Mouse (Mus musculus) stomach, embryonic 16.5 days (tissue): ENCODE results near the gene Sertad3. TPM values are rescaled to one million over a fixed set of nuclear protein-coding genes. Genes with fewer than 3 reads are reported as not detected.

Source experiments
- ATAC-seq: fragments of 200-750 bp; cut with Nextera tagmentation; 2 replicates; pipeline ENCODE4 v1.8.0; 2017; ENCODE audit warnings: moderate number of reproducible peaks, moderate TSS enrichment; ENCODE audit not compliant: insufficient read depth, low FRiP score
- H3K27ac ChIP-seq: fragments of 300-500 bp; sonication (generic); 2 replicates; pipeline ENCODE4 v1.5.1; 2014; ENCODE audit warnings: low read length
- H3K27me3 ChIP-seq: fragments of 300-500 bp; sonication (generic); 2 replicates; pipeline ENCODE4 v1.6.1; 2014; ENCODE audit warnings: low read length, control low read depth, mixed read lengths; ENCODE audit not compliant: control insufficient read depth, insufficient read depth
- H3K36me3 ChIP-seq: fragments of 300-500 bp; sonication (generic); 2 replicates; pipeline ENCODE4 v1.6.1; 2014; ENCODE audit warnings: low read length; ENCODE audit not compliant: control insufficient read depth, insufficient read depth
- H3K4me1 ChIP-seq: fragments of 300-500 bp; sonication (generic); 2 replicates; pipeline ENCODE4 v1.6.1; 2014; ENCODE audit warnings: low read length, control low read depth, mixed read lengths; ENCODE audit not compliant: control insufficient read depth, insufficient read depth
- H3K4me2 ChIP-seq: fragments of 300-500 bp; sonication (generic); 2 replicates; pipeline ENCODE4 v1.6.1; 2014; ENCODE audit warnings: low read depth, low read length, mixed read lengths
- H3K4me3 ChIP-seq: fragments of 300-500 bp; sonication (generic); replicated peaks from 2 replicates; pipeline ENCODE4 v1.5.1; 2014; ENCODE audit warnings: mild to moderate bottlenecking, low read length
- H3K9ac ChIP-seq: fragments of 300-500 bp; sonication (generic); 2 replicates; pipeline ENCODE4 v1.6.1; 2014; ENCODE audit warnings: low read length
- H3K9me3 ChIP-seq: fragments of 300-500 bp; sonication (generic); replicated peaks from 2 replicates; pipeline ENCODE4 v1.6.1; 2016; ENCODE audit warnings: low read length, control low read depth; ENCODE audit not compliant: control insufficient read depth
- WGBS: fragments of 180-500 bp; shearing (Covaris S2); extraction: QIAGEN DNeasy Blood & Tissue Kit; methylation state at CpG from one replicate; pipeline ENCODE4 v1.1.7; 2014; 5-methylcytosine and 5-hydroxymethylcytosine counted together
- polyA plus RNA-seq: library from polyadenylated mRNA; unstranded; fragments of >200 nt; fragmentation: Nextera tagmentation; extraction: Ambion mirVana; gene quantifications from 2 replicates; pipeline ENCODE4 v1.2.1, GENCODE M21; 2015

Sertad3 gene
- polyA plus RNA-seq, 1 experiment from 2014 or later: 38.1 TPM

DNA sequence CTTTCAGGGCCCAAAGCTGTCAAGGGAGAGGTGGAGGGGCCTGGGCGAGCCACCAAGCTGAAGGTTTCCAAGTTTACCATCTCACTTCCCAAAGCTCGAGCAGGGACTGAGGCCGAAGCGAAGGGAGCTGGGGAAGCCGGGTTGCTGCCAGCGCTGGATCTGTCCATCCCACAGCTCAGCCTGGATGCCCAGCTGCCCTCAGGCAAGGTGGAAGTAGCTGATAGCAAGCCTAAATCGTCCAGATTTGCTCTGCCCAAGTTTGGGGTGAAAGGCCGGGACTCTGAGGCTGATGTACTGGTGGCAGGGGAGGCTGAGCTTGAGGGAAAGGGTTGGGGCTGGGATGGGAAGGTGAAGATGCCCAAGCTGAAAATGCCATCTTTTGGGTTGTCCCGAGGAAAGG lies 44.7 kb downstream of the Sertad3 start:
- Histone ChIP-seq H3K4me3 (no peak overlapping the region), H3K27ac (no peak overlapping the region), H3K36me3 (no peaks in the 10 kb centered on the region), H3K9ac (no peak overlapping the region), H3K9me3 (0 out of 2 replicates have a peak, but pooled peaks cover 5% of the 10 kb centered on the region), H3K27me3 (no peaks in the 10 kb centered on the region), H3K4me1 (no peaks in the 10 kb centered on the region), H3K4me2 (no peak overlapping the region)
- 89% methylated on average over 9 of the region's 9 CpGs for WGBS
- no peak for ATAC-seq

GRCm38 (mm10) chr7:27520104-27520503 lies 46.5 kb downstream of the Sertad3 start:
- no peak overlapping the region for H3K9ac ChIP-seq
- ATAC-seq: no peak
- H3K4me3 ChIP-seq: no peak overlapping the region
- H3K27ac ChIP-seq: peak overlapping the region; percentile 47; the same call in 1 of the 2 replicates
- H3K4me1 ChIP-seq: no peaks in the 10 kb centered on the region
- no peaks in the 10 kb centered on the region for H3K27me3 ChIP-seq
- no peak overlapping the region for H3K4me2 ChIP-seq
- no peaks in the 10 kb centered on the region for H3K36me3 ChIP-seq
- H3K9me3 ChIP-seq: 0 out of 2 replicates have a peak, but pooled peaks cover 5% of the 10 kb centered on the region

GRCm38 (mm10) chr7:27520599-27520998 lies 47.0 kb downstream of the Sertad3 start:
- H3K9me3 ChIP-seq: 0 out of 2 replicates have a peak, but pooled peaks cover 5% of the 10 kb centered on the region
- ATAC-seq: no peak
- peak overlapping the region; percentile 47; the same call in 1 of the 2 replicates for H3K27ac ChIP-seq
- no peaks in the 10 kb centered on the region for H3K4me1 ChIP-seq
- no peak overlapping the region for H3K4me2 ChIP-seq
- no peak overlapping the region for H3K9ac ChIP-seq
- H3K27me3 ChIP-seq: no peaks in the 10 kb centered on the region
- no peak overlapping the region for H3K4me3 ChIP-seq
- 48% methylated on average over 1 of the region's 1 CpGs for WGBS
- no peaks in the 10 kb centered on the region for H3K36me3 ChIP-seq

GRCm38 (mm10) chr7:27522967-27523366 lies 49.4 kb downstream of the Sertad3 start, which contains the start of gene Hipk4:
TSS of gene Hipk4 (plus strand) at chr7:27523267.
- no peak for ATAC-seq
- Histone ChIP-seq H3K4me3 (no peak within 1 kb of the TSS), H3K4me2 (no peak within 1 kb of the TSS), H3K9me3 (0 out of 2 replicates have a peak, but pooled peaks cover 5% of the 10 kb centered on the region), H3K27me3 (no peaks in the 10 kb centered on the region), H3K27ac (no peak within 1 kb of the TSS), H3K36me3 (no peaks in the 10 kb centered on the region), H3K9ac (no peak within 1 kb of the TSS), H3K4me1 (no peaks in the 10 kb centered on the region)
- WGBS: 48% methylated on average over 5 of the region's 5 CpGs

DNA sequence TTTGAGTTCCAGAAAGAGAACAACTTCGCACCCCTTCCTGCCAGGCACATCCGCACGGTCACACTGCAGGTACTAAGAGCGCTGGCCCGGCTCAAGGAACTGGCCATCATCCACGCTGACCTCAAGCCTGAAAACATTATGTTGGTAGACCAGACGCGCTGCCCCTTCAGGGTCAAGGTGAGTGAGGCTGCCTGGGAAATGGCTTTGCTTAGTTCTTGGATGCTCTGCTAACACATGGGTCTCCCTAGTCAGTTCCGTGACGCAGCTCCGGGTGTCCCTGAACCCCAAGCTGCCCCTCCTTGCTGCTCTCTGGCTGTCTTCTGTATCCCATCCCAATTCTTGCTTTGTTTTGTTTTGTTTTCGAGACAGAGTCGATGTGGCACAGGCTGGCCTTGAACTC lies 50.2 kb downstream of the Sertad3 start:
- no peak overlapping the region for H3K9ac ChIP-seq
- H3K9me3 ChIP-seq: 0 out of 2 replicates have a peak, but pooled peaks cover 5% of the 10 kb centered on the region
- no peaks in the 10 kb centered on the region for H3K27me3 ChIP-seq
- H3K36me3 ChIP-seq: no peaks in the 10 kb centered on the region
- ATAC-seq: no peak
- no peak overlapping the region for H3K27ac ChIP-seq
- WGBS: 91% methylated on average over 13 of the region's 13 CpGs
- no peak overlapping the region for H3K4me2 ChIP-seq
- H3K4me1 ChIP-seq: no peaks in the 10 kb centered on the region
- no peak overlapping the region for H3K4me3 ChIP-seq

- Histone ChIP-seq H3K36me3 (no peaks in the 10 kb centered on the region), H3K27ac (no peak overlapping the region), H3K4me2 (no peak overlapping the region), H3K4me3 (no peak overlapping the region), H3K9ac (no peak overlapping the region), H3K27me3 (no peaks in the 10 kb centered on the region), H3K4me1 (no peaks in the 10 kb centered on the region), H3K9me3 (no peaks in the 10 kb centered on the region)
- WGBS: 20% methylated on average over 10 of the region's 10 CpGs
- ATAC-seq: peak; percentile 79; the same call in 1 of the 2 replicates
Observed at GRCm38 (mm10) chr7:27526039-27526827, 52.7 kb downstream of the Sertad3 start.

Other genes with a start within 250 kb of the Sertad3 start
- gene Itpkc, start 245.1 kb upstream of the Sertad3 start, polyA plus RNA-seq: 10.3 and 11.0 TPM in 2 replicates
- 26.4 TPM in 2 replicates for gene Coq8b, start 240.7 kb upstream of the Sertad3 start, polyA plus RNA-seq
- gene Numbl, start 215.3 kb upstream of the Sertad3 start, polyA plus RNA-seq: 13.7 and 15.8 TPM in 2 replicates
- 170 and 202 TPM in 2 replicates for gene Ltbp4, start 136.1 kb upstream of the Sertad3 start, polyA plus RNA-seq
- 41.0 and 41.7 TPM in 2 replicates for gene Shkbp1, start 117.7 kb upstream of the Sertad3 start, polyA plus RNA-seq
- 3.0 TPM in 1 of 2 replicates, not detected in the other for gene Gm20479, start 116.3 kb upstream of the Sertad3 start, polyA plus RNA-seq
- 0.50 and 0.57 TPM in 2 replicates for gene Sptbn4, start 26.1 kb upstream of the Sertad3 start, polyA plus RNA-seq
- 112 and 113 TPM in 2 replicates for gene Blvrb, start 25.8 kb upstream of the Sertad3 start, polyA plus RNA-seq
- 42.0 and 45.9 TPM in 2 replicates for gene Sertad1, start 13.1 kb downstream of the Sertad3 start, polyA plus RNA-seq
- 3.7 and 4.0 TPM in 2 replicates for gene Prx, start 25.6 kb downstream of the Sertad3 start, polyA plus RNA-seq
- 0.35 and 0.79 TPM in 2 replicates for gene Hipk4, start 49.5 kb downstream of the Sertad3 start, polyA plus RNA-seq
- 93.5 and 107 TPM in 2 replicates for gene Pld3, start 79.5 kb downstream of the Sertad3 start, polyA plus RNA-seq
- 23.0 and 25.6 TPM in 2 replicates for gene 2310022A10Rik, start 79.5 kb downstream of the Sertad3 start, polyA plus RNA-seq
- 79.0 and 84.6 TPM in 2 replicates for gene Akt2, start 117.8 kb downstream of the Sertad3 start, polyA plus RNA-seq
- gene Ttc9b, start 180.1 kb downstream of the Sertad3 start, polyA plus RNA-seq: 0.94 and 1.3 TPM in 2 replicates
- gene Map3k10, start 200.8 kb downstream of the Sertad3 start, polyA plus RNA-seq: 2.7 and 4.1 TPM in 2 replicates
- gene Zfp607b, start 215.6 kb downstream of the Sertad3 start, polyA plus RNA-seq: 2.5 and 4.1 TPM in 2 replicates